Mouse (Mus musculus): ENCODE measurements around the gene Olfr1195. TPM values are rescaled to one million over a fixed set of nuclear protein-coding genes. Genes with fewer than 3 reads are reported as not detected.

Olfr1195 gene
- not detected for total RNA-seq (2023)

GRCm38 (mm10) chr2:88689087-88689486, at the start of gene Olfr1195:
Olfr1195 (minus strand) TSS chr2:88689187.

GRCm38 (mm10) chr2:88732266-88732665, 43.3 kb upstream of the Olfr1195 start, which contains the start of gene Olfr1197:
Olfr1197 (minus strand) TSS chr2:88732366.

GRCm38 (mm10) chr2:88704497-88704896, 15.5 kb upstream of the Olfr1195 start, which contains the start of gene Olfr1196:
Olfr1196 (minus strand) TSS chr2:88704597.

GRCm38 (mm10) chr2:88675328-88675727, 13.7 kb downstream of the Olfr1195 start, which contains the start of gene Olfr1193:
Olfr1193 (plus strand) TSS chr2:88675628.

GRCm38 (mm10) chr2:88648209-88648608, 40.8 kb downstream of the Olfr1195 start, which contains the start of gene Olfr1192-ps1:
Olfr1192-ps1 (plus strand) TSS chr2:88648509.

GRCm38 (mm10) chr2:88640242-88640641, 48.7 kb downstream of the Olfr1195 start, which contains the start of gene Olfr1191-ps1:
Olfr1191-ps1 (plus strand) TSS chr2:88640542.

Other genes with a start within 250 kb of the Olfr1195 start
- gene Gm13757, start 240.1 kb downstream of the Olfr1195 start, total RNA-seq (2023): not detected
- gene Olfr1183, start 234.3 kb downstream of the Olfr1195 start, total RNA-seq (2023): not detected
- not detected for gene Olfr1184, start 205.6 kb downstream of the Olfr1195 start, total RNA-seq (2023)
- not detected for gene Olfr1185-ps1, start 195.9 kb downstream of the Olfr1195 start, total RNA-seq (2023)
- not detected for gene Olfr1186, start 170.6 kb downstream of the Olfr1195 start, total RNA-seq (2023)
- gene Olfr1188, start 132.3 kb downstream of the Olfr1195 start, total RNA-seq (2023): not detected
- not detected for gene Olfr1189, start 102.7 kb downstream of the Olfr1195 start, total RNA-seq (2023)
- gene Olfr1191-ps1, start 48.6 kb downstream of the Olfr1195 start, total RNA-seq (2023): under 1 TPM; 0.04 to 0.18 TPM
- not detected for gene Olfr1192-ps1, start 40.7 kb downstream of the Olfr1195 start, total RNA-seq (2023)
- gene Olfr1193, start 13.6 kb downstream of the Olfr1195 start, total RNA-seq (2023): not detected
- gene Olfr1196, start 15.4 kb upstream of the Olfr1195 start, total RNA-seq (2023): not detected
- gene Olfr1197, start 43.2 kb upstream of the Olfr1195 start, total RNA-seq (2023): not detected
- gene Olfr1198, start 62.2 kb upstream of the Olfr1195 start, total RNA-seq (2023): not detected
- gene Olfr1199, start 71.3 kb upstream of the Olfr1195 start, total RNA-seq (2023): not detected
- gene Olfr1200, start 81.3 kb upstream of the Olfr1195 start, total RNA-seq (2023): not detected
- gene Olfr1201, start 103.8 kb upstream of the Olfr1195 start, total RNA-seq (2023): not detected
- gene Olfr1202, start 125.3 kb upstream of the Olfr1195 start, total RNA-seq (2023): not detected
- gene Olfr1205, start 140.6 kb upstream of the Olfr1195 start, total RNA-seq (2023): not detected
- gene Olfr1204, start 160.1 kb upstream of the Olfr1195 start, total RNA-seq (2023): not detected
- not detected for gene Olfr1206, start 174.0 kb upstream of the Olfr1195 start, total RNA-seq (2023)
- gene Olfr1208, start 213.1 kb upstream of the Olfr1195 start, total RNA-seq (2023): not detected
- gene Olfr1209, start 226.0 kb upstream of the Olfr1195 start, total RNA-seq (2023): not detected
- gene Olfr1211, start 248.9 kb upstream of the Olfr1195 start, total RNA-seq (2023): not detected

All from neutrophil, adult 83 days (primary cell).